Mouse (Mus musculus) ES-Bruce4 (cell line): ENCODE results near the gene Svs1. TPM values are rescaled to one million over a fixed set of nuclear protein-coding genes. Genes with fewer than 3 reads are reported as not detected.

Experiments used
- H3K27ac ChIP-seq: 2 replicates; pipeline ENCODE4 v1.5.1; 2012; ENCODE audit warnings: low read length, inconsistent platforms; ENCODE audit not compliant: insufficient read depth
- H3K27me3 ChIP-seq: 2 replicates; pipeline ENCODE4 v1.6.1; 2012; ENCODE audit warnings: mild to moderate bottlenecking, low read length, inconsistent platforms; ENCODE audit not compliant: control insufficient read depth, poor library complexity, insufficient read depth, severe bottlenecking
- H3K36me3 ChIP-seq: 2 replicates; pipeline ENCODE4 v1.6.1; 2012; ENCODE audit warnings: inconsistent platforms, mild to moderate bottlenecking, low read length, moderate library complexity; ENCODE audit not compliant: control insufficient read depth, poor library complexity, insufficient read depth, severe bottlenecking
- H3K4me1 ChIP-seq: one replicate; pipeline ENCODE4 v1.8.1; 2011; ENCODE audit warnings: low read length; ENCODE audit not compliant: control insufficient read depth, insufficient read depth
- H3K4me3 ChIP-seq: 2 replicates; pipeline ENCODE4 v1.5.1; 2011; ENCODE audit warnings: low read depth, mild to moderate bottlenecking, low read length
- H3K9ac ChIP-seq: 2 replicates; pipeline ENCODE4 v1.6.1; 2012; ENCODE audit warnings: low read depth, mild to moderate bottlenecking, inconsistent platforms; ENCODE audit not compliant: poor library complexity, severe bottlenecking
- H3K9me3 ChIP-seq: replicated peaks from 2 replicates; pipeline ENCODE4 v1.6.1; 2012; ENCODE audit warnings: mild to moderate bottlenecking, low read length, inconsistent platforms; ENCODE audit not compliant: control insufficient read depth, poor library complexity, insufficient read depth, severe bottlenecking
- CTCF ChIP-seq: IDR thresholded peaks from one replicate; pipeline ENCODE4 v1.8.1; 2011; ENCODE audit warnings: low read depth, low read length
- EP300 ChIP-seq: IDR thresholded peaks from 2 replicates; pipeline ENCODE4 v1.6.1; 2011; ENCODE audit warnings: low read depth, low read length; ENCODE audit not compliant: insufficient read depth
- POLR2A ChIP-seq: IDR thresholded peaks from one replicate; pipeline ENCODE4 v1.8.1; 2011; ENCODE audit warnings: low read length; ENCODE audit not compliant: insufficient read depth
- polyA plus RNA-seq: library from polyadenylated mRNA; stranded (reverse); fragments of >200 nt; gene quantifications from 2 replicates; pipeline ENCODE4 v1.2.4, GENCODE M21; 2011; ENCODE audit warnings: low read depth; ENCODE audit not compliant: missing spikeins, insufficient read depth, insufficient read length

Svs1 gene
- polyA plus RNA-seq, 1 experiment: not detected

- no peak overlapping the region for H3K4me3 ChIP-seq
- no peaks in the 10 kb centered on the region for H3K27me3 ChIP-seq
- TF ChIP-seq EP300 (no peak), CTCF (no peak), POLR2A (no peak)
- peaks cover 5% of the 10 kb centered on the region; the same call in 1 of the 2 replicates for H3K9me3 ChIP-seq
- no peaks in the 10 kb centered on the region for H3K36me3 ChIP-seq
- no peak overlapping the region for H3K9ac ChIP-seq
- peaks cover 2% of the 10 kb centered on the region for H3K4me1 ChIP-seq
- no peak overlapping the region for H3K27ac ChIP-seq
Measured at GRCm38 (mm10) chr6:49013023-49013422, 26.4 kb downstream of the Svs1 start.

DNA sequence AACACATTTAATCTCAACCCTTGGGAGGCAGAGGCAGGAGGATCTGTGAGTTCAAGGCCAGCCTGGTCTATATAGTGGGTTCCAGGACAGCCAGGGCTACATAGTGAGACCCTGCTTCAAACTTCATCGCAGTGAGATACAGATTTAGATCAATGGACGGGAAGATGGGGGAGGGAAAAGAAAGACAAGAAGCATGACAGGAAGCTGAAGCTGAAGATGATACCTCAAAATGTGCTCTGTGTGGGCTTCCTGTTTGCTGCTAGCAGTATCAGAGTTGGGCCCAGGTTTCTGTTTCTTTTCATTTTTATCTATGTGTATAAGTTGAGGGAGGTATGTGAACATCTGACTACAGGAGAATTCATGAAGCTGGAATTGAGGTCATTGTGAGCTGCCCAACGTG lies 26.8 kb downstream of the Svs1 start:
- Histone ChIP-seq H3K9ac (no peak overlapping the region), H3K4me1 (peaks cover 2% of the 10 kb centered on the region), H3K27ac (no peak overlapping the region), H3K36me3 (no peaks in the 10 kb centered on the region), H3K27me3 (no peaks in the 10 kb centered on the region), H3K4me3 (no peak overlapping the region), H3K9me3 (peaks cover 5% of the 10 kb centered on the region; the same call in 1 of the 2 replicates)
- TF ChIP-seq POLR2A (no peak), EP300 (no peak), CTCF (no peak)

- no peaks in the 10 kb centered on the region for H3K4me1 ChIP-seq
- H3K27ac ChIP-seq: no peak overlapping the region
- TF ChIP-seq POLR2A (no peak), EP300 (no peak), CTCF (no peak)
- no peaks in the 10 kb centered on the region for H3K27me3 ChIP-seq
- no peak overlapping the region for H3K4me3 ChIP-seq
- no peak overlapping the region for H3K9ac ChIP-seq
- no peaks in the 10 kb centered on the region for H3K36me3 ChIP-seq
- no peaks in the 10 kb centered on the region for H3K9me3 ChIP-seq
Measured at GRCm38 (mm10) chr6:49017150-49017549, 30.5 kb downstream of the Svs1 start.

- H3K4me3 ChIP-seq: no peak overlapping the region
- H3K4me1 ChIP-seq: peaks cover 5% of the 10 kb centered on the region
- no peaks in the 10 kb centered on the region for H3K36me3 ChIP-seq
- no peak overlapping the region for H3K27ac ChIP-seq
- H3K9ac ChIP-seq: no peak overlapping the region
- H3K9me3 ChIP-seq: no peaks in the 10 kb centered on the region
- no peaks in the 10 kb centered on the region for H3K27me3 ChIP-seq
- TF ChIP-seq CTCF: no peak
- no peak for TF ChIP-seq POLR2A
- TF ChIP-seq EP300: no peak
Measured at GRCm38 (mm10) chr6:49019341-49019740, 32.7 kb downstream of the Svs1 start.

DNA sequence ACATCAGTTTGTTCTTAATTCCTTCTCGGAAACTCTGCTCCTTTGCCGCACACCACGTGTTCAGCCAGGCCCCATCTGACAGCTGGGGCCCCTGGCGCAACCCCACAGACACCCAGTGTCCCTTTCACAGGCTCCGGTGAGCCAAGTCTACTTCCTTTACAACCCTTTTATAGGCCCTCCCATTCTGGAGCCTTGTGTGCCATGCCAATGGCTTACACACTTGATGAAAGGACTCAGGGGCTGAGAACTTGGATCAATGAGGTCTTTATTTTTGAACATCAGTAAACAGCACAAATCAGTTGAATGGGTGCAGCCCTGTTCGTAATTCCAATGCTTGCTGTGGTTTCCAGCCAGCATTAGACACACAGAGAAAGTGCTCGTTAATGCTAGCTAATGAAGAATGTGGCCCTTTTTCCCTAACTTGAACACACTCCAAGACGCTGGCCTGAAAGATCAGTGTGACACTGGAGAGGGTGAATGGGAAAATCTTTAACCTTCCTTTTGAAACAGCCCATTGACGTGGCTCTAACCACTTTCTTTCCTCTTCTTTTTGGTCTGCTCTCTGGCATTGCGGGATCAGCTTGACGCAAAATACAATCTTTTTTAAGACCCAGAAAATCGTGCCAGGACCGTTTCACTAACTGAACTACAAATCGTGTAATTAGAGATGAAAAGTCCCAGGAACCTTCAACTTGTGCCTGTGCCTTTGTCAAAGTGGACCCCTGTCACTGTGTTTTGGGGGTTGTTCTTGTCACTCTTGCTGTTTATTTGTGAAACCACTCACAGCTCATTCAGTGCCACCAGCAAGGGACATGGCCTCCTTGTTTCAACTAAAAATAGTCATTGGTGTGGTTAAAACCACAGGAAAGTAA lies 34.7 kb downstream of the Svs1 start:
- no peak overlapping the region for H3K4me3 ChIP-seq
- no peaks in the 10 kb centered on the region for H3K9me3 ChIP-seq
- H3K36me3 ChIP-seq: no peaks in the 10 kb centered on the region
- TF ChIP-seq CTCF (no peak), POLR2A (no peak), EP300 (no peak)
- no peaks in the 10 kb centered on the region for H3K27me3 ChIP-seq
- no peak overlapping the region for H3K9ac ChIP-seq
- peaks cover 5% of the 10 kb centered on the region for H3K4me1 ChIP-seq
- no peak overlapping the region for H3K27ac ChIP-seq

DNA sequence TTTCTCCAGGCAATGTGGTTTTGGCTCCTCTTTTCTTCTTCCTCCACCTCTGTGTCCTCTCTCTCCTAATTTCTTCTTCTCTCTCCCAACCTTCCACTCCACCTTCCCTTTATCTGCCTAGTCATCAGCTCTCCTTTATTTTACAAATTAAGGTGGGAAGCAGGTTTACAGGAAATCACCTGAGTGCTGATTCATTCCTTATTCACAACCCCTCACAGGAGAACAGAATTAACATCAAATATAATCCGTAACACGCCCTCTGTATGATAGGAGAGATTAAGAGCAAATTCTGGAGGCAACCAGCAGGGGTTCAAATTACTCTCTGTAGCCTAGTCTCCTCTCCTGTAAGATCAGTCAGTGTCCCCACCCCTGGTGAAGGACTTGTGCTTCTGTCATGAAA lies 35.7 kb downstream of the Svs1 start:
- peaks cover 5% of the 10 kb centered on the region for H3K4me1 ChIP-seq
- no peak overlapping the region for H3K4me3 ChIP-seq
- no peak for TF ChIP-seq EP300
- no peak for TF ChIP-seq POLR2A
- no peak for TF ChIP-seq CTCF
- H3K36me3 ChIP-seq: no peaks in the 10 kb centered on the region
- H3K9ac ChIP-seq: no peak overlapping the region
- peak overlapping the region; percentile 62; the same call in 1 of the 2 replicates for H3K27ac ChIP-seq
- H3K9me3 ChIP-seq: no peaks in the 10 kb centered on the region
- no peaks in the 10 kb centered on the region for H3K27me3 ChIP-seq
